Mouse (Mus musculus) limb, embryonic 14.5 days (tissue): Measurements from ENCODE around the gene Gpr19. TPM values are rescaled to one million over a fixed set of nuclear protein-coding genes. Genes with fewer than 3 reads are reported as not detected.

Experiments used
- ATAC-seq: fragments of 200-750 bp; cut with Nextera tagmentation; 2 replicates; pipeline ENCODE4 v1.8.0; 2017; ENCODE audit warnings: low read depth, moderate number of reproducible peaks, moderate TSS enrichment; ENCODE audit not compliant: low FRiP score
- DNase-seq: peaks from one replicate; pipeline ENCODE4 v3.0.0-alpha.2; 2015; ENCODE audit warnings: low spot score
- H3K27ac ChIP-seq: fragments of 300-500 bp; sonication (generic); replicated peaks from 2 replicates; pipeline ENCODE4 v1.5.1; 2014; ENCODE audit warnings: low read depth, mild to moderate bottlenecking, low read length, moderate library complexity, mixed read lengths
- H3K27me3 ChIP-seq: fragments of 300-500 bp; sonication (generic); 2 replicates; pipeline ENCODE4 v1.6.1; 2014; ENCODE audit warnings: low read length, mixed read lengths; ENCODE audit not compliant: control insufficient read depth, insufficient read depth
- H3K36me3 ChIP-seq: fragments of 300-500 bp; sonication (generic); 2 replicates; pipeline ENCODE4 v1.6.1; 2014; ENCODE audit warnings: mild to moderate bottlenecking, low read length, moderate library complexity, mixed read lengths; ENCODE audit not compliant: control insufficient read depth, insufficient read depth
- H3K4me1 ChIP-seq: fragments of 300-500 bp; sonication (generic); 2 replicates; pipeline ENCODE4 v1.6.1; 2014; ENCODE audit warnings: antibody characterized with exemption, low read length, mixed read lengths; ENCODE audit not compliant: control insufficient read depth, insufficient read depth
- H3K4me2 ChIP-seq: fragments of 300-500 bp; sonication (generic); replicated peaks from 2 replicates; pipeline ENCODE4 v1.6.1; 2014; ENCODE audit warnings: low read depth, mild to moderate bottlenecking, low read length, moderate library complexity; ENCODE audit not compliant: severe bottlenecking
- H3K4me3 ChIP-seq: fragments of 300-500 bp; sonication (generic); replicated peaks from 2 replicates; pipeline ENCODE4 v1.5.1; 2014; ENCODE audit warnings: low read length
- H3K9ac ChIP-seq: fragments of 300-500 bp; sonication (generic); 2 replicates; pipeline ENCODE4 v1.6.1; 2014; ENCODE audit warnings: mild to moderate bottlenecking, low read depth, low read length, moderate library complexity; ENCODE audit not compliant: severe bottlenecking
- H3K9me3 ChIP-seq: fragments of 300-500 bp; sonication (generic); 2 replicates; pipeline ENCODE4 v1.6.1; 2016; ENCODE audit warnings: low read length; ENCODE audit not compliant: control insufficient read depth
- POLR2A ChIP-seq: fragments of 200-500 bp; IDR thresholded peaks from 2 replicates; pipeline ENCODE4 v1.8.0; 2012; ENCODE audit warnings: inconsistent platforms, mild to moderate bottlenecking, moderate library complexity, borderline replicate concordance; ENCODE audit not compliant: insufficient read depth, insufficient read length; ENCODE audit errors: extremely low read depth
- WGBS: fragments of 180-500 bp; shearing (Covaris S2); extraction: QIAGEN DNeasy Blood & Tissue Kit; methylation state at CpG from one replicate; pipeline ENCODE4 v1.1.7; 2014; 5-methylcytosine and 5-hydroxymethylcytosine counted together
- polyA plus RNA-seq, 2 experiments: library from polyadenylated mRNA; depleted of rRNA in 1 of 2; stranded (reverse) in 1 of 2; unstranded in 1 of 2; fragments of >200 nt; fragmentation: Nextera tagmentation in 1 of 2; extraction: Ambion mirVana in 1 of 2; gene quantifications; 2 replicates each; pipeline versions ENCODE4 v1.2.1 to v1.2.3; 2012 to 2014

Gene Gpr19
- polyA plus RNA-seq, 2 experiments = 7.9 to 8.9 TPM

GRCm38 (mm10) chr6:134887008-134887407 is 11.4 kb downstream of the Gpr19 start:
- Histone ChIP-seq H3K4me3 (no peak overlapping the region), H3K4me1 (no peaks in the 10 kb centered on the region), H3K27me3 (no peaks in the 10 kb centered on the region), H3K36me3 (no peaks in the 10 kb centered on the region), H3K9ac (no peak overlapping the region), H3K9me3 (no peaks in the 10 kb centered on the region), H3K27ac (no peak overlapping the region), H3K4me2 (no peak overlapping the region)
- no peak for ATAC-seq
- 45% methylated on average over 5 of the region's 5 CpGs for WGBS
- no peak for TF ChIP-seq POLR2A
- no peak for DNase-seq

GRCm38 (mm10) chr6:134886475-134886874 is 11.9 kb downstream of the Gpr19 start:
- Histone ChIP-seq H3K27ac (no peak overlapping the region), H3K4me3 (no peak overlapping the region), H3K27me3 (no peaks in the 10 kb centered on the region), H3K9me3 (no peaks in the 10 kb centered on the region), H3K4me1 (no peaks in the 10 kb centered on the region), H3K9ac (no peak overlapping the region), H3K4me2 (no peak overlapping the region), H3K36me3 (no peaks in the 10 kb centered on the region)
- 89% methylated on average over 8 of the region's 8 CpGs for WGBS
- TF ChIP-seq POLR2A = no peak
- no peak for DNase-seq
- ATAC-seq = no peak

- H3K9me3 ChIP-seq = no peaks in the 10 kb centered on the region
- H3K4me1 ChIP-seq = no peaks in the 10 kb centered on the region
- no peak overlapping the region for H3K4me3 ChIP-seq
- no peak for TF ChIP-seq POLR2A
- no peak overlapping the region for H3K4me2 ChIP-seq
- no peak overlapping the region for H3K9ac ChIP-seq
- no peak overlapping the region for H3K27ac ChIP-seq
- DNase-seq (no peak), ATAC-seq (no peak)
- H3K27me3 ChIP-seq = no peaks in the 10 kb centered on the region
- H3K36me3 ChIP-seq = no peaks in the 10 kb centered on the region
- WGBS = 91% methylated on average over 2 of the region's 2 CpGs
Observed at GRCm38 (mm10) chr6:134885515-134885914, 12.9 kb downstream of the Gpr19 start.

GRCm38 (mm10) chr6:134883661-134884060 is 14.7 kb downstream of the Gpr19 start:
- Histone ChIP-seq H3K27me3 (no peaks in the 10 kb centered on the region), H3K9ac (no peak overlapping the region), H3K27ac (no peak overlapping the region), H3K36me3 (no peaks in the 10 kb centered on the region), H3K4me2 (no peak overlapping the region), H3K4me3 (no peak overlapping the region), H3K9me3 (no peaks in the 10 kb centered on the region), H3K4me1 (no peaks in the 10 kb centered on the region)
- no peak for TF ChIP-seq POLR2A
- WGBS = 84% methylated on average over 4 of the region's 4 CpGs
- DNase-seq (no peak), ATAC-seq (no peak)

GRCm38 (mm10) chr6:134880046-134880445 is 18.3 kb downstream of the Gpr19 start:
- H3K4me1 ChIP-seq = no peaks in the 10 kb centered on the region
- H3K36me3 ChIP-seq = no peaks in the 10 kb centered on the region
- H3K9me3 ChIP-seq = no peaks in the 10 kb centered on the region
- no peak overlapping the region for H3K4me2 ChIP-seq
- no peak overlapping the region for H3K9ac ChIP-seq
- H3K27ac ChIP-seq = no peak overlapping the region
- WGBS = 48% methylated on average over 2 of the region's 2 CpGs
- ATAC-seq = no peak
- no peak for DNase-seq
- no peak overlapping the region for H3K4me3 ChIP-seq
- no peak for TF ChIP-seq POLR2A
- H3K27me3 ChIP-seq = no peaks in the 10 kb centered on the region

GRCm38 (mm10) chr6:134879556-134879955 is 18.8 kb downstream of the Gpr19 start:
- Histone ChIP-seq H3K4me1 (no peaks in the 10 kb centered on the region), H3K9ac (no peak overlapping the region), H3K4me2 (no peak overlapping the region), H3K9me3 (no peaks in the 10 kb centered on the region), H3K4me3 (no peak overlapping the region), H3K36me3 (no peaks in the 10 kb centered on the region), H3K27ac (no peak overlapping the region), H3K27me3 (no peaks in the 10 kb centered on the region)
- TF ChIP-seq POLR2A = no peak
- DNase-seq (no peak), ATAC-seq (no peak)
- 91% methylated on average over 5 of the region's 5 CpGs for WGBS
